Mouse (Mus musculus) kidney, postnatal 4 days (tissue): ENCODE results near the gene Galnt7.

Source experiments
- DNase-seq, 2 experiments: peaks; one replicate each; pipeline ENCODE4 v3.0.0; 2021; ENCODE audit warnings: mixed read lengths in 2 of 2

Gene Galnt7

DNA sequence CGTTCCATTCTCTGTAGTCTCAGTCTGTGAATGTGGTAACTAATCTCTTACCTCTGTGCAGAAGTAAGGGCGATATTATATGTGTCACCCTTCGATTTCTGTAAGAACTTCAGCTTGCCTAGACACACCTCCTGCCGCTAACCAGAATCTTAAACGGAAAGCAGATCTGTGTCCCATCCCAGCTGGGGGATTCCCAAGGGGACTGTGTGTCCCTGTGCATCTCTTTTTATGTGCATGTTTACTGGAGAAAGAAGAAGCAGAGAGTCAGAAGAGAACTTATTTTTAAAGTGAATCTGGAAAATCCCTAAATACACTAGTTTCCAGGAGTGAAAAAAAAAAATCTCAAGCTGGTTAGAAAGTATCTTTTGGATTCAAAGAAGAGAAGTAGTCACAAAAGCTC is 75.5 kb downstream of the Galnt7 start:
- DNase-seq: no peak

DNA sequence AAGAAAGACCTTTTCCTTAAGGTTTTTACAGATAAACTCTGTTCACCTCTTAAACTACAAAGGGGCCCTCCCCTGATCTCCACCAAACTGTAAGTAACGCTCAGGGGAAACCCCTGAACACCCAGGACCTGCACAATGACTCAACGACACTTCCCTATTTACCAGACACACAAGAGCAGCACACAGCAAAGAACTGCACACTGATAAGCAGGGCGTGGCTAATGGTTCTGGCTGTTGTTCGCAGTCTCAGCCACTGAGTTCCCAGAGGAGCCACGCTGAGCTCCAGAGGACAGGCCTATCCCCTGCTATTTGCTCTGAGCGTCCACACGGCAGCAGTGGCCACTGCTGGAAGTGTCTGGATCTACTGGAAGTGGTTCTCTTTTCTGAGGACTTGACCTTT is 76.6 kb downstream of the Galnt7 start:
- DNase-seq: peak; percentile 44 to 68

DNA sequence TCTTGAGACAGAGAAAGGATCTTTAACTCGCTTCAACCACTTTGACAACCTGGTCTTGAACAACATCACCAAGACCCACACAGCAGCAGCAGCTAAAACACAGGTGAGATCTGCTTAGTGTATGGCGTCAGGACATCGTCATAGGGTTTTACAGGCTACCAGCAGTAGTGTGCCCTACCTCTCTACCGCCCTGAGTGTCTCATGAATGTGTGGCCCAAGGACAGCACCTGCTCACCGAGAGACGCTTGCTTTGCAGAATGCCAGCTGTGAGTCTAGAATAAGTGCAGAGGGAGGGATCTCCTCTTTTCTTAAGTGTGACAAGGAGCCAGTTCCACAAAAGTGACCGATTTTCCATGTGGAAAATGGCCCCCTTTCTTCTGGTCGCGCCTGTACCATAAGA is 77.5 kb downstream of the Galnt7 start:
- DNase-seq: no peak

DNA sequence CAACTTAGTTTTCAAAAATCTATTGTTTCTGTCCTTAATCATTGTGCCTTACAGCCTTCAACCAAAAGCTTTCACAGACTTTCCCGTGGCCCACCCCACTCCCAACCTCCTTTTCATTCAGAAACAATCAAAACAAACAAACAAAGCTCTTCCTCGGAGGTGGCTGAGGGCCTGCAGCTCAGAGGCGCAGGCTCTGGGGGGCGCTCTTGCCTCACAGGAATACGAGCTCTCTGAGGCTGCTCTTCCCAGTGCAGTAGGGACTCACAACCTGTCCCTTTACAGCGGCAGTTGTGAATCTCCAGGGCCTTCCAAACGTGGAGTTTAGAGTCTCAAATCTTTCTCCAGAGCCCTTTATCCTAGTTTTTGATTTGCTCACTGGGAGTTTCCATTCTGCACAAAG is 78.4 kb downstream of the Galnt7 start:
- DNase-seq: peak; percentile 84 to 85

DNA sequence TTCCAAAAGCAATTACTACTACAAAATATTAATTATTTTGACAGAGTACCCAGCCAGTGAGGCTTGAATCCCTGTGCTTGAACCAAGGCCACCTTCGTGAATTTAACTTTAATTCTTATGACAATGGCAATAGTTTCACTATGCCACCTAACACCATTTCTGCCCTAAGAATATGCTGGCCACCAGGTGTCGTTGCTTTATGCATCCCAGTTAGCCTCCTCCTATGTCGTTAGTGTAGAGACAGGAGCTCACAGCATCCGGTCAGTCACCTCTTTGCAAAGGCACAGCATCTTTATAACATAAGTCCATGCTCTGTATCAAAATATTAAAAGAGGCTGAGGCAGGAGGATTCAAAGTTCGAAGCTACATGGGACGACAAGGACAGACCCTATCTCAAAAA is 79.0 kb downstream of the Galnt7 start:
- no peak for DNase-seq

DNA sequence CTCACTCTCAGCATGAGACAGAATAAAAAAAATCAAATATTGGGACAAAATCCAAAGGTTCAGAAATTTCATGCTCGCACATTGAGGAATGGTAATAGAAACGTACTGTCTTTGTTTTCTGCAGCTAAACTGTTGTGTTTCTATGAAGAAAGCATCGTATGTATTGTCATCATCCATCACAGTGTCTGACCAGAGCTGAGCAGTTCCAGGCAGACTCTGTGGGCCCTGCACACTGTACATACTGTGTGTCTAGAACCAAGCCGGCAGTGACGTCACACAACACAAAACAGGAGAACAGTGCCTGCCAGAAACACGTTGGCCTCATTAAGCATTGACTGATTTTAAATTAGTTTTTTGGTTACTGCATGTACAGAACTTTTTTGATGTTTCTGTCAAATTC is 82.9 kb downstream of the Galnt7 start:
- DNase-seq: no peak

DNA sequence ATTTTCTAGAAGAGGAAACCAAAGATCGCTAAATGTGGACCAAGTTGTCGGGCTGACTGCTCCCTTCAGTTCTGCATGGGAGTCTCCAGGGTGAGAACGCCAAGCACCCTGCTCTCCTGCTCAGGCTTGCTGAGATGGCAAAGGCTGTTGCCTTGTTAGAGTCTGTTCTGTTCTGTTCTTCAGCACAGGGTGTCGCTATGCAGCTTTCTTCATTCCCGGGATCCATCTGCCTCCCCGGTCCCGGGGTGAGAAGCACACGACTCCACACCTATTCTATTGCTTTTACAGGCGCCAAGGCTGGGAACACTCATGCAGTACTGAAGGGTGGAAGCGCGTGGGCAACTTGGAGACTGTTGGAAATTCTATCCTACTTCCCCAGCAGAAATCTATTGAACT is 83.4 kb downstream of the Galnt7 start:
- DNase-seq: peak in 1 of 2 experiments; percentile 16

DNA sequence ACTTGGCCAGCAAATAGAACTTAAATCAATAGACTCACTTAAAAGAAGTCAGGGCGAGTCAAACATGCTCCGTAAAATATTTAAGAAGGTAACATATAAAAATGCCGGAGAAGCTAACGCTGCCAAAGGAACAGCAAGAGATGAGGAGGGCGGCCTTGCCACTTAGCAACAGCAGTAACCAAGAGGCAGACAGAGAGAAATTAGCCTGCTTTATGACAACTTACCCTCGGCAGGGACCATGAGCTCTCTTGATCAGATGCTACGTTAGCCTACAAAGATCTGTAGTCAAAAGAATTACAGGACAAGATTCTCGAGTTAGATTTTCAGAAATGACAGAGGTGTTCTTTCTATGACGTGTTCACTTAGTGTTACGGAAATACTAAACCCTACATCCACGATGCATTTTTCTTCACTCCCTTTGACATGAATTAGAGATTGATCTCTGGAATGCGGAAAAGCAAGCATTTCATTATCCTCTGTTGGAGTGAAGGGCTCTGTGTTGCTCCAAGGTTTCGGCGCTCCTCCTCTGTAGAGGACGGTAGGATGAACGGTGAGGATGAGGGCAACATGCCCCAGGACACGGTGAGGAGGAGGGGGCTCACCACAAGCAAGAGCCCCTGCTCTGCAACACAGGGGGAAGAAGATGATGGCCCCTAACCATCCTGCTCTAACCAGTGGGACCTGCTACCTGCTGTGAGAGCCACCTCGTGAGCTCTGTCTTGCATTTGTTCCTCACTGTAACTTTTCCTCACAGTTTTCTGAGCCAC is 84.0 kb downstream of the Galnt7 start:
- no peak for DNase-seq

DNA sequence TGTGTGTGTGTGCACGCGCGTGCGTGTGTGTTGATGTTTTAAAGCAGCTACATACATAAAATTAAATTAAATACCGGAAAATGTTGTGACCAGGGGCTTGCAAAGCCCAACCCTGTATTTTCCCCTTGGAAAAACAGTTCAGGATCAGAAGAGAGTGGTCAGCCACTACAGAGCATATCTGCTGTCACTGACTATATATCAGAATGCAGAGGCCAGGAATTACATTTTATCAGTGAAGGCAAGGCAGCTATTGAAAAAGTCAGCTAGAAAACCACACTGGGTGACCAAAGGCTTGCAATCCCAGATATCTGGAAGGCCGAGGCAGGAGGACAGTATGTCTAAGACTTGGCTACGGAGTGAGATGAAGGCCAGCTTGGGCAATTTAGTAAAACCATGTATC is 84.8 kb downstream of the Galnt7 start:
- DNase-seq: peak in 1 of 2 experiments; percentile 15

DNA sequence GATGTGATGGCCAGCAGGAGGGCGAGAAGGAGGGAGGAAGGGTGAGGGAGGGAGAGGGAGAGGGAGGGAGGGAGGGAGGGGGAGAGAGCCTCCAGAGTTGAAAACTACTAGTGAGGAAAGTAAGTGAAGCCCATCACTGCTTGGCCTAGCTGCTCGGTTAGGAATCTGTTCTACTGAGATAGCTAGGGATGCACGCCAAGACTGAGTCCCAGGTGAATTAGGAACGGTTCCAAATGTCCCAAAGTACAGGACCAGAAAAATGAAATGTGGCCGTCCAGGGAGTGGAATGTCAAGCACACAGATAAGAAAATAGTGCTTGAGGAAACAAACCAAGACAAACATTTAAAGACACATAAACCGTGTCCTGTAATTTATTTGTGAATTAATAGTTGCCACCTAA is 87.8 kb downstream of the Galnt7 start:
- no peak for DNase-seq

DNA sequence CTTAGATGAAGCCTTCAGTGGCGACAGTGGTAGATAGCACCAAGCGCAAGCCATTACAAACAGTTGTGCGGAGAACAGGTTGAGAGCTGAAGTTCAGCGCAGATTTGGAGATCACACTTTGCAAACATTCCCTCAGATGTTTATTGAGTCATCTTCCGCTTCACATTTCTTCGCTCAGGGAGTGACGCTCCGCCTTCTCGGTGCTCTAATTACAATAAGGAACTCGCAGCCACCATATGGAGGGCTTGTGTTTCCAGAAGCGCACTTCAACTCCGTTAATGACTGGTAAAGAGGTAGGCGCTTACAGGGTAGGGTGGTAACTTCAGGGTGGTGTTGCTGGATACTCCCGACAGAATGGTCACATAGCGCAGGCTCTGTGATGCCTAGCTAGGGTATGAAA is 89.1 kb downstream of the Galnt7 start:
- no peak for DNase-seq

DNA sequence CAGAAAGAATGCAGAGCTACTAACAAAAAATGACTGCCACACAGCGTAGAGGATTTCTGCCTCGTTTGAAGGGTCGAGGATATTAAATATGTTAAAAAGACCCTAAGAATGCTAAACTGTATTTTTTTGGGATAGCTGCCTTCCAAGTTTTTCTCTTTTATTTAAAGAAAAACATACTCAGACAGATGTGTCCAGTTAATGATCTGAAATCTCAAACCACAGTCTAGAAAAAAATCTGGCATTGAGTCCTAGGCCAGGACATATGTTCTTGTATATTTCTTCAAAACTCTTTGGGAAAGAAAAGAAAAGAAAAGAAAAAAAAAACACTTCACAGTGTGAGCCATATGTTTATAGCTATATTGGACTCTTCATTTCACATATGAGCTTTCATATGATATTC is 90.1 kb downstream of the Galnt7 start:
- no peak for DNase-seq

DNA sequence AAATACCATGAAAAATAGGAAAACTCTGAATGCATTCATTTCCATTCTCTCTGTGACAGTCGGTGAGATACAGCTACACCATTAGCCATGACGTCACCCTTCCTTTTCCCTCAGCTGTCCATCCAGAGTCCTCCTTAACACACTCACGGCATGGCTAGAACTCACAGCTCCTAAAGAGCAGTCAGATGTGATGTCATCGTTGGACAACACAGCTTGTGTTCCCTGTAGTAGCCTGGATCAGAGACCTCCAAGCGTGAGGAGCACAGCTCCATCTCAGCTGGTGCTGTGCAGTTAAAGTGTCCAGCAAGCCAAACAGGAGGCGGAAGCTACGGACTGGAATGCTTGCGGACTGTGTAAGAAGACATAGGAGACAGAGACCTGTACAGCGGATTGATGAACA is 91.9 kb downstream of the Galnt7 start:
- no peak for DNase-seq

DNA sequence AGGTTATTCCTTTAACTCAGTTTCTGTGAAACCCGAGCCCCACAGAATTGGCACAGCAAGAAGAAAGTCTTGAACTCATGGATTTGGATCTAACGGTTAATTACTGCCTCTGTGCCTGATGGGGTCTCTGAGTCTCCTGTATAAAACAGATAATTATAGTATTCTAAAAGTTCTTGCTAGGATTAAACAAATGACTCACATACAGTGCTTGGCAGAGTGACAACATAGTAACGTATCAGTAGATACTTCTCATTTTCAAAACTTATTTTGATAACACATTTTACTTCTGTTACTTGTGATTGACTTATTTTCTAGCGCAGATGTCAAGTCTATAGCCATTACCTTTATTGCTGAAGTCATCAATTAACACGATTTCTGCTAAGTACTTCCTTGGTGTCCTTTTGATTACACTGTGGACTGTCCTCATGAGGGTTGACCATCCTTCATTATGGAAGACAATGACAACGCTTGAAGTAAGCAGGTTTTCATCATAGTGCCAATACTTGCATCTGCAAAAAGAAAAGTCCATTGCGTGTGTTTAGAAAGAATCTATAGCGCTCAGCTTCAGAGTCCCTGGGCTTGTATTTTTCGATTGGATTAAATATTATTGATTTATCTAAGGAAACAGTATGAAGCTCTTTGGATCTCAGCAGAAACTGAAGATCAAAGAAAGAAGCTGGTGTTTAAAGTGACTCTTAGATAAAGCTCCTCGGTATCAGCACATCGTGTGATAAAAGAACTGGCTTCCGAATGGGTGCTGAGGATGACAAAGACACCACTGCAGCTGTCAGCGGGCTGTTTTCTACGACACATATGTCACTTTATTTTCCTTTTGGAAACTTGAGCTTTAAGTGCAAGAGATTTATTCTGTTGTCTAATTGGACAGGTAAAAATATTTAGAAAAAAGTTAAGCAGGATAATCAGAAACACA is 100.5 kb downstream of the Galnt7 start:
- no peak for DNase-seq

DNA sequence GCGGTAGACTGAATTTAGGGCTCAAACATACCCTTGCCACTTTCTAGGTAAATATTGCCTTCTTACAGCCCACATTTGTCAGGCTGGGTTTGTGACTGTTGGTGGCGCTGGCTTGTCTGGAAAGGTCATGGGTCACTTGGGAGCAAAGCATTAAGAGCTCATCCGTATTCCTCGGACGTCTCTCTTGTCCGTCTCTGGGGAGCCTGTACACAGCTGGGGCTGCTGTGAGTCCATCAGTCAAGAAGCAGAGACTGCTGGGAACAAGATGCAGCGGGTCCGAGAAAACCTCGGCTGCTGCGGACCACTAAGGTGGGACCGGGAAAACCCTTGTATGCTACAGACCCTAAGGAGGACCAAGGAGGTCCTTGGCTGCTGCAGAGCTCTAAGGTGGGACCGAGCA is 105.3 kb downstream of the Galnt7 start:
- DNase-seq: no peak

DNA sequence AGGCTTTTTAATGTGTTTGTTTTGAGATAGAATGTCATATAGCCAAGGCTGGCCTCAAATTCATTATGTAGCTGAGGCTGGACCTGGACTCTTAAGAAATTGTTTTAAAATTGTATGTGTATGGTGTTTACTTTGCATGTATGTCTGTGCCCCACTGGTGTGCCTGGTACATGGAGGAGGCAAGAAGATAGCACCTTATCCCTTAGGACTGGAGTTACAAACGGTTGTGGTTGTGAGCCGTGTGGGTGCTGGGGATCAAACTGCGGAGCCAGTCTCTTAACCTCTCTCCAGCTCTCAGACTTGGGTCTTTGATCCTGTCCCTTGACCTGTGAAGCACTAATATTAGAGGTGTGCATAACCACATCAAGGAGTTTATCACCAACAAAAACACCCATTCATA is 106.0 kb downstream of the Galnt7 start:
- DNase-seq: no peak

DNA sequence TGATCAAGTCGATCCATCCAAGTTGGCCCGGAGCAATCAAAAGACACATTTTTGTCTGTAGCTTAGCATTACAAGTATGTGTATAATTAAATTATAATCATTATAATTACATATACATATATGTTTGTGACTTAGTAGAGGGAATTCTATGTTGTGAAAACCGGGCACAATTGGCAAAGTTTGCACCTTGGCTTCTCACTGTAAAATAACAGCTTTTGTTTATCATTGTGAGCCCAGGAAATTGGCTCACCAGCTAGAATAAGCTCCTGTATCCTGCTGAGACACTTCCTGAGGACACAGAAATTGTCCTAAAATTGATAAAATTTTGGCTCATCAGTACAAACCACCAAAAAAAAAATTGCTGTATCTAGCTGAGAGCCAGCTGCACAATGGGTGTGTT is 106.4 kb downstream of the Galnt7 start:
- no peak for DNase-seq

DNA sequence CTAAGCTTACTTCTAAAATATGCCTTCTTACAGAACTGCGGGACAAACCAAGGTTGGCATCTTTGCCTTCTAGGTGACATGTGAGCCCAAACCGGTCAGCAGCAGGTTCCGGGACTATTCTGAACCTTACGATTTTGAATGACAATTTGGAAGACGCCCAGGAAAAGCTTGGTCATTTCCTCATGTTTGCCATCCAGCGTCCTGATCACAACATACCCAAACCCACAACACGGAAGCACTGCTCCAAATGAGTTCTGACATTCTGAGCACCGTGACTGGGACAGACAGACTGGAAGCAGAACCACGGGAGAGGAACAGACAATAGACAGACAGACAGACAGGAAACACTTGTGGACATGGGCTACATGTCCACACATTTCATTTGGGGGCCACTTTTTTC is 111.4 kb downstream of the Galnt7 start:
- DNase-seq: no peak

DNA sequence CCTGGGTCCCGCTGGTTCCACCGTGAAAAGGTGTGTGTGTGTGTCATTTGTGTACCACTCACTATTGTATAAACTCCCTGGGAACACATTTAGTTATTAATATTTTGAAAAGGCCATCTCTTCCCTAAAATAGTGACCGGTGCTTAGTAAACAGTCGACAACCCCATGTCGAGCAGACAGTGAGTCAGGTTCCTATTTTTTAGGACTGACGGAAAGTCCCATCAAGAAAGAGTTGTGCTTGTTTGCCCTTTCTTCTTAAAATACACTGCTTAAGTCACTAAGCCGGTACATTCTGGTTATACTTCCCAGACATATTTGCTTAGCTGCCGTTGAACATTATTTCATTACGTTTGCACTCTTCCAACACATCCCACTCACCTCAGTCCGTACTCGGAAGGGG is 111.9 kb downstream of the Galnt7 start:
- no peak for DNase-seq

DNA sequence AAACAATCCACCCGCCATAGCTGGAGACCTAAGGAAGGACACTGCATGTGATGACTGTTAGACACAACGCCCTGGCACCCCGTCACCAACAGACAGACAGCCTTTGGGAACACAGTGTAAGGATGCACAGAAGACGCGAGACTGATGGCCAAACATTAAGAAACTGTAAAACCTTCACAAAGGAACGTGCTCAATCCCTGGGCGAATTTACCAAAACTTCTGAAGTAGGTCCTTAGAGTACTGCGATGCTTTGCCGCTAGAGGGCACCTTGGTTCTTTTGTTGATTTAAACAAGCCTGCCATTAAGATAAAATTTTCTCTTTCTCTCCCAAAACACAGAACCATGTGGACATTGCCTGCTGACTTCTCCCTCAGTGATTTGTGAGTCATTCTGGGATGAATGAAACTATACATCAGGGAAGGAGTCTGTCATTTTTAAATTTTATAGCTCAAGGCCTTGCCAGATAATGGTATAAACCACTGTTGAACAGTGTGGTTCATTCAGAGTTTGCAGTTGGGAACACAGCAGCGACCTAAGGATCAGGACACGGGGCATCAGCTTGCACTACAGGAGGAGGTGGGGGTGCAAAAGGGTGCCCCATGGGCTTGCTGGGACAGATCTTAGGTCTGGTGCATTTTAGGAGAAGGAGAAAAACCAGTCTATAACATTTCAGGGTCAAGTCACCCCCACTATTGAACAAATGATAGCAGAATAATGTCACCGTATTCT is 112.6 kb downstream of the Galnt7 start:
- DNase-seq: peak; percentile 87

DNA sequence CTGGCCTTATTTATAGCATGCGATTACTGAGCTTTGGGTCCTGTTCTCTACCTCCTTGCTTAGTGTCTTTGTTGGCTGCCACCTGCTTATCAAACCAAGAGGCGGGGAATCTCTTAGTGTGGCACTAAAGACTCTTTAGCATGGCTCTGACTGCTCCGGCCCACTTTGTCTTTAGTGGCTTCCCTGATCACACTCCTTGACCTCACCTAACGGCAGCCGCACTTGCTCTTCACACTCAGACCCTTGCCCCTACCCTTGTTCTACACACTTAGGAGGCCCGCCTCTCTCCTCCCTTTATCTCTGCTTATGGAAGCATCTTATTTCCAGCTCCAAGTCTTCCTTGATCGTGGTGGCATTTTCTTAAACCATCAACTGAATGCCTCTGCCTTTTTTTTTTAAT is 114.2 kb downstream of the Galnt7 start:
- no peak for DNase-seq

DNA sequence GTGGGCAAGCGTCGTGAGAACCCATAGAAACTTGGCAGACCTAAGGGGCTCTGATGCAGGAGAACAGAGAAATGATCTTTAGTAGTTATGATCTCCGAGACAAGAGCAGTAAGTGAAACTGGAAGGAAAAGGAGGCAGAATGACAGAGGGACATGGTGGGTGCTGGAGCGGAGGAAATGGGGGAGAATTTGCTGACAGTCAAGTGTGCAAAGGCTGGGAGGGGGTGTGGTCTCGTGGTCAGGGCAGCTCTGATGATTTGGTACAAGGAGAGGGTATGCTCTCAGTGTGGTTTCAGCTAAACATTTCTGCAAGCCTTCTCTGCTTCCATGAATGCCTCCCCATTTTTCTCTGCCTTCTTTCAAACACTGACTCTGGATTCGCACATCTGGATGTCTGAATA is 116.7 kb downstream of the Galnt7 start:
- DNase-seq: no peak

DNA sequence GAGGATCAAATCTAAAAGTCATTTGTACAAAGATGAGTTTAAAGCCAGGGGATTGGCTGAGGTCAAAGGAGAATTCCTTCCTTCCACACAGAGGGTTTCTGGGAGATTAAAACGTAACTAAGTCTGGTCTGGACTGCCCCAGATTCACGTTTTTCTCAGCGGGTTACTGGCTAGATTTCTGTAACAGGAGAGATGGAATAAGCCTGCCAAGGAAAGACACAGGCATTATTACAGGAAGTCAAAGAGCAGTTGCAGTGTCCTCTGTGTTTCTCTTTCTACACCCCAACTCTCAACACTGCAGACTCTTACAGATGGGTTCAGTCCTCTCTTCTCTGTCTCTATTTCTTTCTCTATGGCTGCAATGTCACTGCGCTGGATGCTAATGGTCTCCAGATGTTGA is 118.3 kb downstream of the Galnt7 start:
- DNase-seq: no peak

DNA sequence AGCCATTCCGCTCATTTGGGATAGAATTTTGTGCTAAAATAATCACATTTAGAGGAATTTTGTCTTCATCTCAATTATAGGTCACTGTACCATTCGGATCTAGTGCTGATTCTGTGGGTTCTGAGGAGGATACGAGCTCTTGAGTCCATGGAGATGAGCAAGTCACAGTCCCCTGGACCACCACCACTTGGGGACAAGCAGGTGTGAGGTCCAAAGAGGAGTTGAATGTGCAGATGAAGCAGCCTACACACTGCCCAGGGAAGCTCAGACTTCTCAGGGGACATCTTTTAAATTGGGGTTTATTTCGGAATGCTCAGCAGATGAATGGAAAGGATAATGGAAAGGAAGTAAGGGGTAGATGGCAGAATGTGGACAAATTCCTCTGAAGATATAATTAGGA is 119.7 kb downstream of the Galnt7 start:
- no peak for DNase-seq
